Mouse (Mus musculus) adrenal gland, adult 10 weeks (tissue): ENCODE results near the gene Fntb. TPM values are rescaled to one million over a fixed set of nuclear protein-coding genes. Genes with fewer than 3 reads are reported as not detected.

Experiments used
- polyA plus RNA-seq: library from polyadenylated mRNA; stranded (reverse); fragments of 350-450 nt; fragmentation: Illumina TruSeq; extraction: RNeasy Lipid Tissue Mini Kit (QIAGEN cat#74804); gene quantifications from one replicate; pipeline ENCODE4 v1.2.3, GENCODE M21; 2014; ENCODE audit warnings: low read depth, low replicate concordance

Gene Fntb
- 2.1 TPM for polyA plus RNA-seq

DNA sequence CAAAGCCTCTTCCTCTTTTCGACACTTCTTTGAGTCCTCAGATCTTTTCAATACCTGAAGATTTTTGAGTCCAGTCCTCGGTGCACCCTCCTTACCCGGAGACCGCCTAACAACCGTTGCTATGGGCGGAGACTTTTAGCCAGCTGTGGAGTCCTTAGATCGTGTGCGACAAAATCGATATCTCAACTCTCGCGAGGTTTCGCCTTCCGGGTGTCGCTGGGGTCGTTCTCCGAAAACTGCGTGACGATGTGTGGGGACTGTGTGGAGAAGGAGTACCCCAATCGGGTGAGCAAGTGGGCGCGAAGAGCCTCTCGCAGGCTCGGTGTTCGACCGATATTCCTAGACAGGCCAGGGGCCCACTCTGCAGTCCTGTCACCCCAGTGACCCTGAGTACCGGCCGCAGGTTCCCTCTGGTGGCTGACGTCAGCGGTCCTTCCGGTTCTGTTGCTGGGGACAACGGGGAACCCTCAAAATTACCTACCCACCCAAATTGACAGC, at the start of gene Fntb, which contains the start of gene Churc1:
Gene Fntb (plus strand): TSS at position 236 of the 498 bp plus-strand sequence.
Gene Churc1 (plus strand): TSS at position 185 of the 498 bp plus-strand sequence.

DNA sequence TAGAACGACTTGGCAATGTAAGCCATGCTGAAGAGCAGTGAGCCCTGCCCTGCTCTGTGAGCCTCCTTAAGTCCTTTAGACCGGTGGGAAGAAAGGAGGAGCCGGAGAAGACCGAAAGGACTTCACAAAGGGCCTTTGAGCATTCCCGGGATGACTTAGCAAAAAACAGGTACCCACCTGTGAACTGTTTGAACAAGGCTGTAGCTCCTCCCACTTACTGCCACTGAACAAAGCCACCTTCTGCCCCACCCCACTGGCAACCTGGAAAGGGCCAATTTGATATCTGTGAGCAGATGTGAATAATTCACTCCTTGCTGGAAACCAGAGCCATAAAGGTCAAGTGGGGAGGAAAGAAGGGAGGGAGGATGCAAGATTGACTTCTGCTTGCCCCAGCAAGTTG, 30.0 kb downstream of the Fntb start, which contains the start of gene Gpx2:
Gene Gpx2 (minus strand): TSS at position 205 of the 400 bp plus-strand sequence.

DNA sequence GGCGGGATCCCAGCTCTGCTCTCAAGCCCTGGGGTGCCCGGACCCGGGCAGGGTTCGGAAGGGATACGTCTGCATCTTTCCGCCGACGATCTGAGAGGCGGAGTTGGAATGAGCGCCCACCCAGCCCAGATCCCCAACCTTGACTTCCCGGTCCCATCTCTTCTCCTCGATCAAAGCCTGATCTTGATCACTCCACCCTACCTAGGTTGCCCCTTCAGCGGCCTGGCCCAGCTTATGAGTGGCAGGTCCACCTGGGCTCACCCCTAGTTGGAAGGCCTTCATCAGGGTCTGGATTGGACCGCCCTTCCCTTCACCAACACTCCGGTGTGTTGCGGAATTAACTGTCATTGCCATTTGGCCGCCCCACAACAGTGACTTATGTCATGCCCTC, 57.3 kb downstream of the Fntb start, which contains the start of gene Rab15:
Gene Rab15 (minus strand): TSS at position 258 of the 391 bp plus-strand sequence.

DNA sequence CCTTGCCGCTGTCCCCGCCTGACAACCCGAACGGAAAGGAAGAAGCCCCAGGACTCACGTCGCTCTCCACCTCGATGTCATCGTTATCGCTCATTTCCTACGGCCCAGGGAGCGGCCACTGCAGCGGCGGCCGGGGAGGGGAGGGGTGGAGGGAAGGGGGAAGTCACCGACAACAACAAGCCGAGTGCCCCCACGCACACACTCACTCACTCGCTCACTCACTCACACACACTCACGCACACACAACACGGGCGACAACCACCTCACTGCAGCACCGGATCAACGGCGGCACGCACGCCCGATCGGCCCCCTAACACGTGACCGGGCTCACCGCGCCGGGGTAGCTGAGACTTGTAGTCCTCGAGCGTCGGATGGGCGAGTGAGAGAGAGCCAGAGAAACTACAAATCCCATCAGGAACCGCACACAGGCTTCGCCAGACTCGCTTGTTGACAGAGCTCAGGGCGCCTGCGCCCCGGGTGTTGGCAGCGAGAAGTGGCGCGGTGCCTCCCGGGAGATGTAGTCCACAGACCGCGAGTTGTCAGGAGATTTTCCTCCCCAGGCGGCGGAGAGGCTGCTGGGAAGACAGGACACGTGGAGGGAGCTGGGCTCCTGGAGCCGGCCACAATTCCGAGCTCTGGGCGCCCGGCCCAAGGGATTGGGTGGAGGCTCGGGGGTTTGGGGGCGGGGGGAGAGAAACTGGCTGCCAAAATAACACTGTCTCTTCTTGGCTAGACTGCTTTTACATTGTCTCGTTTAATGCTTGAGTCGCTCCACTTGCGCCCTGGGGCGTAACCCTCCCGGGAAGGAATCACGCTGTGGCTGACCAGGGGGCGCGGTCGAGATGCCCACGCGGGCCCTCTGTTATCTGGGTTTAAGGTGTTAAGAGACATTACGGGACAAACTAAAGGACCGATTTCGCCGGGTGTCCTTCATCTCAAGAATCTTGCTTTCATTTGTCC, 196.8 kb downstream of the Fntb start, which contains the start of gene Max:
Gene Max (minus strand): TSS at position 270 of the 960 bp plus-strand sequence.

Other genes with a start within 250 kb of the Fntb start
- 1.5 TPM for gene Plekhg3, start 234.7 kb upstream of the Fntb start, polyA plus RNA-seq
- 0.99 TPM for gene Sptb, start 55.0 kb upstream of the Fntb start, polyA plus RNA-seq
- 129 TPM for gene Churc1, start 51 bp upstream of the Fntb start, polyA plus RNA-seq
- gene Gpx2, start 30.0 kb downstream of the Fntb start, polyA plus RNA-seq, result not detected
- 2.5 TPM for gene Rab15, start 57.3 kb downstream of the Fntb start, polyA plus RNA-seq
- 74.6 TPM for gene Max, start 196.6 kb downstream of the Fntb start, polyA plus RNA-seq